Mouse (Mus musculus) T-cell, adult 66 days (primary cell): ENCODE results near the gene Stom. TPM values are rescaled to one million over a fixed set of nuclear protein-coding genes. Genes with fewer than 3 reads are reported as not detected.

ENCODE experiments used
- total RNA-seq, 2 experiments: library from RNA; stranded (reverse); gene quantifications; 3 replicates in 1 of 2; 4 replicates in 1 of 2; pipeline ENCODE4 v1.2.4; 2023

The Stom gene
- 1 to 10 TPM in 1 of 2 experiments, under 1 TPM in 1; 0.92 to 2.7 TPM for total RNA-seq

DNA sequence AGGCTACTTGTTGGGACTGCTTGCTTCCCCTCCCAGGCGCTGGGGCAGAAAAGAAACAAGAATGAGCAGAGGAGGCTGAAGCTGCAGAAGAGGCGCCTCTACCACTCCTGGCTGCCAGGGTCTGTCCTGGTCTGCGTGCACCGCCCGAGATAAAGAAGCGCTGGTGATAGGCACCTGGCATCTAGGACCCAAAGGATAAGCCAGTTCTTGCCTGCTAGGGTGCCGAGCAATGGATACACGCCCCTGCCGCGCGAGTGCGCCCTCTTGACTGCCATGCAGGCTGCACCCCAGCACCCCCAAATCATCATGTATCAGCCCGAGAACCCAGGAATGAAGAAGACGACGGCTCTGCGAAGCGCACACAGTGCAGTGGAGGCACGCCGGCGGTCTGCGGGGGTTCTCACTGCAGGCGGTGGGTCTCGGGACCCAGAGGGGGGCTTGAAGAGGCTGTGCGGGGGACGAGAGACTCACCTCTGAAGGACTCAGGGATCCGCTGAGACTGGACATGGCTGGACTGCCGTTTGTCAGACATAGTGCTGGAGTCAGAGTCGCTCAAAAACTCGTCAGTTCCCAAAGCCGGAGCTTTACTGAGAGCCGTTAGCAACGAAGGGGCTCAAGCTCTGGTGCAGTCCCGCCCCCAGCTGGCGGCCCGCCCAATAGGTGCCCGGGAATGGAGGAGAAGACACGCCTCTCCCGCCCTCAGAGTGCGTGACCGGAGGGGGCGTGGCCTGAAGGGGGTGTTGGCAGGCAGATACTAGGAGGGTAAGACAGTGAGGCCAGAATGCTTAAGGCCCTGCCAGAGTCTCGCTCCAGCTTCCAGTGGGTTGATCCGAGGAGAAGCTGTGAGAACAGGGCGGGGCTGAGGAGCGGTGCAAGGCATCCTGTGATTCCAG lies at the start of gene Stom:
Gene Stom (minus strand): TSS at position 589 of the 893 bp plus-strand sequence.

DNA sequence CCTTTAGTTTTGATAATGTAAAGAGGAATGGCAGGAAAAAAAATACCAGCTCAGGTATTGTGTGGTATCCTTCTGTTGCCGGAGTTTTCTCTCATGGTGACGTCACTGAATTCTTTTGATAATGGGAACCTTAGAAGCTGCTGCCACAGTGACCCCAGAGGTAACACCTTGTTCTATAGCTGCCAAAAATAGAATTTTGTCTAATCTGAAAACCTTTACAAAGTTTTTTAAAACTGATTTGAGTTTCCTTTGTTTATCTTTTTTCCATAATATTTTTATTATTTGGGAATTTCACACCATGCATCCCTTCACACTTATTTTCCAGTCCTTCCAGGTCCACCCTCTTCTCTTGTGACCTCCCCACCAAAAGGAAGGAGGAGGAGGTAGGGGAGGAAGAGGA lies 30.9 kb upstream of the Stom start, which contains the start of gene 4930568D16Rik:
Gene 4930568D16Rik (minus strand): TSS at position 101 of the 400 bp plus-strand sequence.

Other genes starting within 250 kb of the Stom start
- gene AI182371, start 235.4 kb downstream of the Stom start, total RNA-seq, result 1 to 10 TPM; 1.7 to 2.8 TPM
- gene Cntrl, start 227.5 kb downstream of the Stom start, total RNA-seq, result 100 to 1,000 TPM; 132 TPM
- 100 to 1,000 TPM; 161 to 166 TPM for gene Rab14, start 135.9 kb downstream of the Stom start, total RNA-seq
- gene Gsn, start 80.6 kb downstream of the Stom start, total RNA-seq, result 10 to 100 TPM; 16.6 to 17.0 TPM
- not detected for gene 4930568D16Rik, start 30.8 kb upstream of the Stom start, total RNA-seq
- not detected for gene 4930402F06Rik, start 60.2 kb upstream of the Stom start, total RNA-seq
- gene Ggta1, start 126.3 kb upstream of the Stom start, total RNA-seq, result 10 to 100 TPM; 12.1 to 18.0 TPM
- gene Dab2ip, start 221.3 kb upstream of the Stom start, total RNA-seq, result under 1 TPM; 0.67 to 0.77 TPM